Mouse (Mus musculus): ENCODE results near the gene Spink4.

Spink4 gene

DNA sequence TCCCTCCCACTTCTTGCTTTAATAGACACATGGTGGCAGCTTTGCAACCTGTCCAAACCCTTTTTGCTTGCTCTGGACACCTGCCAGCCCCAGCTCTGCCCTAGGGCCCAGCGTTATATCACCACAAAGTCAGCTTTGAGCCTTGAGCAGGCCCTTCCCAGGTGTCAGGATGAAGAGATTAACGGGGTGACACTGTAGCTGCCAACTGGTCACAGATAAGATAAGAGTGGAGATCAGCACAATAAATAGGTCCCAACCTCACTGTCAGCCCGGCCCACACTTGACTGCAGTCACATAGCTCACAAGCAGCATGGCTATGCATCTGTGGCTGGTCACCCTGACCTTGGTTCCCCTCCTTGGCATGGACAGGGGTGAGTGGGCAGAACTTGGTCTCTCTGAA, at the start of gene Spink4:
Gene Spink4 (plus strand): TSS at position 268 of the 400 bp plus-strand sequence.
- 50% methylated on average over 3 of the region's 3 CpGs for WGBS

DNA sequence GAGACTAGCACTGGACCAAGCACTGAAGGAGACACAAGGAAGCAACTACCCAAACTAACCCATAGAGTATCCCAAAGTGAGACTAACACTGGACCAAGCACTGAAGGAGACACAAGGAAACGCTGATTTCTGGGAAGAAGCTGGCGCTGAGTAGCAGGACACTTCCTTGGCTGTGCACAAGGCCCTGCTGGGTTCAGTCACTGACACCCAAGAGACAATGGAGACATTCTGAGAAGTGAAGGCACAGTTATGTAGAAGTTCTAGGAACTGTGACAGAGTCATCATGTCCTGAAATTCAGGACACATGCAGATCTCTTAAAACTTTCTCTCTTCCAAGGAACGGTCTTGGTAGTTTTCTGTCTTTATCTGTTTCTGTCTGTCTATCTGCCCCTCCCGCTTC, 49.6 kb upstream of the Spink4 start:
- 91% methylated on average over 4 of the region's 4 CpGs for WGBS

DNA sequence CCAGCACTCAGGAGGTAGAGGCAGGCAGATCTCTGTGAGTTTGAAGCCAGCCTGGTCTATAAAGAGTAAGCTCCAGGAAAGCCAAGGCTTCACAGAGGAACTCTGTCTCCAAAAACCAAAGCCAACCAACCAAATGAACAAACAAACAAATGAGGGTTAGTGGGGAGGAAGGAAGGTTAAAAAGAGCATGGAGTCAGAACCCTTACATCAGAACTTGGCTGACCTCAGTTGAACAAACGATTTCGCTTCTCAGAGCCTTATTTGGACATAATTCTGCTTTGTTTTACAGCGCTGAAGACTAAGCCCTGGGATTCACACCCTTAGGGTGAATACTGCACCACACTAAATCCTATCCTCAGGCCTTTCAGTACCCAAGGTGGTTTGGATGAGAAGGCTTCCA, 47.7 kb upstream of the Spink4 start:
- WGBS, result 82% methylated on average over 3 of the region's 3 CpGs

DNA sequence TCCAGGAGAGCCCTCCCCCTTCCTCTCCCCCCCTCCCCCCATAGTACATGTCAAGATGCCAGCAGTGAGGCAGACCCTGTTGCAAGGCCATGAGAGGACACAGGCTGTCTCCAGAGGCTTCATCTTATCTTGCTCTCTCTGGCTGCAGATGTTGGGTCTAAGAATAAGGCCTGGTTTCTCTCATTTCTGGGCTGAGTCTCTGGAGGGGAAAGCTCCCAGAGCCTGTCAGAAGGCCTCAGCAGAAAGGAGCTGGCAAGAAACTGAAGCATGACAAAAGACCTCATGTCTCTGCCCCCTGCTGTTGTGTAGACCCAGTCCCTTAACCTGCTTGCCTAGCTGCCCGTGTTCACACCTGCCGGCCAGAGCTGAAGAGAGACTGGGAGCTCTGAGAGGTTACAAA, 46.5 kb upstream of the Spink4 start:
- WGBS, result 98% methylated on average over 2 of the region's 2 CpGs

DNA sequence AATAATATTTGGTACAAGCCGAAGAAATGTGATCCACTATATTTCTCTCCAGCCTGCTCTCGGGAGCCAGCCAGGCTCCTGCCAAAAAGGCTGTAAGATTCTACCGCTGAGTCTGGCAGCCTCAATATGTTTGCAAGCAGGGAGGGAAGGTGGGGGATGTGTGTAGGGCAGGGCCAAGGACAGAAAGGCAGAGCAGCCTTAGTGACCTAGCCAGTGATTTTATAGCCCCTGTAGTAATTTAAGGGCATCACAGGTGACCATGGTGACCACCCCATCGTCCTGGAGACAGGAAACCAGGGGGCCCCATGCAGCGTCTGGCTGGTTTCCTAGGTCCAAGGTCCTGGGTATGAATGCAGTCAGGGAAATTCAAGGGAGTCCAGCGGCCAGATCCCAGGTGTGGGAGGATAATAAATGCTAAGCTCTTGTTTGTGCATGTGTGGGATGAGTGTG, 45.7 kb upstream of the Spink4 start:
- 35% methylated on average over 6 of the region's 6 CpGs for WGBS

DNA sequence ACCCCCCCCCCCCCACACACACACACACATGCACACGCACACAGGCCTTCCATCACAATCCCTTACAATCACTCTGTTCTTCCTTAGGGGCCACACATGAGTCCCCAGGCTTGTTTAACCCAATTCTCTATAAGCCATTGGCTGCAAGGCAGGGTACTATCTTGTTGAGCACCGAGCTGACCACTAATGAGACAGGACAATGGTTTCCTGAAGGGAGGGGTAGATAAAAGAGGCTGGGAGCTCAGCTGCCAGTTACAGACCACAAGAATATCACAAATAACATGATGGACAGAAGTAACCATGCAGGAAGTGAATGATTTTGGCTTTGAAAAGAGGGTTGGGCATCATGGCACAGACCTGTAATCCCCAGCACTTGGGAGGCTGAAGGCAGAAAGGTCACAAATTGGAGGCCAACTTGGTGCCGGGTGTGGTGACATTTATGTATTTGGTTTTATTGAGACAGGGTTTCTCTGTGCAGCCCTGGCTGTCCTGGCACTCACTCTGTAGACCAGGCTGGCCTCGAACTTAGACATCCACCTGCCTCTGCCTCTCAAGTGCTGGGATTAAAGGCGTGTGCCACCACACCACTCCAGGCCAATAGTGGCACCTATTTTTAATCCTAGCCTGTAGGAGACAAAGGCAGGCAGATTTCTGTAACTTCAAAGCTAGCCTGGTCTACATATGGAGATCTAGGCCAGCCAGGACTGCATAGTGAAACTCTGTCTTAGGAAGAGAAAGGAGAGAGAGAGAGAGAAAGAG, 44.9 kb upstream of the Spink4 start:
- 83% methylated on average over 5 of the region's 5 CpGs for WGBS

DNA sequence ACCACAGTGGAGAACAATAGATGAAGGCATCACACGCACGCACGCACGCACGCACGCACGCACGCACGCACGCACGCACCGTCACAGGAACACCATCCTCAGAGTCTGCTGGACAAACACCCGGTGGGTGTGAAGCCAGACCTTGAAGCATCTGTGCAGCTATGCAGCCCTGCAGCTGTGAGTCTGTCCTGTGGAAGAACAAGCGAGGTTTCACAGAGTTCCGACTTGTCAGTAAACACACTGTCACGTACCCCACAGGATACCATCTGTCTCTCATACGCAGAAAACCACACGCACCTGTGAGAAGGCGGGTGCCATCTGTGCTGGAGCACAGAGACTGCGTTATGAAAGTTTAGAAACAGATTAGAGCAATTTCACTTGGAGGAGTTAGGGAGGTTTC, 44.0 kb upstream of the Spink4 start:
- 65% methylated on average over 20 of the region's 20 CpGs for WGBS

DNA sequence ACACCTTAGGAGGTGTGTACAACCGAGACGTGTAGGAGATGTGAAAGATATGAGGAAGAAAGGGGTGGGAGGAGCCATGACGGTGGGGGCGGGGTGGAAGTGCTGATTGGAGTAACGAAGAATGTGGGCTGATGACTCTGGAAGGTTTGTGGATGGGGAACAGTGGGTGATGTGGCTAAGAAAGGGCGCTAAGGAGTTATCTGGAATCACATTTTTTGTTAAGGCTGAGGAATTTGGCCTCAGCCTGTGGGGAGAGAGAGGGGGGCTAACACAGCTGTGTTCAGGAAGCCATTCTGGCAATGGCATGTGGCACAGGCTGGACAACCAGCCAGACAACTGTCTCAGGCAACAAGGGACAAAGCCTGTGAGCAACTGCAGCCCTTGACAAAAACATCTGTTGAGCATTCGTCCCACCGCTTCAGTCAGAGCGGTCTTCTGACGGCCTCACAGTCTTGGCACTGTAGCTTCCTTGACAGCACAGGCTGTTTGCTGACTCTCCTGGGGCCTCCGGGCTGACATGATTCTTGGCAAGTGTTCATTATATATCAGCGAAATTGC, 43.0 kb upstream of the Spink4 start:
- WGBS, result 26% methylated on average over 12 of the region's 12 CpGs

DNA sequence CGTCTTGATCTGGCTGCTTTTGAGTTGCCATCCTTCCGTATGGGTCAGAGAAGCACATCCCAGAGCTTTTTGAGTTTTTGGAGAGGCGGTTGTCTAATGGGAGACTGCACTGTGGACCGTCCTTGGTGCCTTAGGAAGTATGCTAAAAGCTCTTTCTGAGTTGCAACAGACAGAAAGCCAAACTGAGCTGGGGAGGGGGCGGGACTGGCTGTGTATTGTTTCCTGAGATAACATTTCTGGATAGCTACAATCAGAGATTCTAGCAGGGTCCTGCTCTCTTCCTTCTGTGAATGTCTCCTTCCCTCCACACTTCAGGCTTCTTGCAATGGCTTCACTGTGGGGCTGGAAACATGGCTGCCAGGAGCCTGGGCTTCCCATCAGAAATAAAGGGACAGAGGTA, 42.3 kb upstream of the Spink4 start:
- WGBS, result 84% methylated on average over 5 of the region's 5 CpGs

DNA sequence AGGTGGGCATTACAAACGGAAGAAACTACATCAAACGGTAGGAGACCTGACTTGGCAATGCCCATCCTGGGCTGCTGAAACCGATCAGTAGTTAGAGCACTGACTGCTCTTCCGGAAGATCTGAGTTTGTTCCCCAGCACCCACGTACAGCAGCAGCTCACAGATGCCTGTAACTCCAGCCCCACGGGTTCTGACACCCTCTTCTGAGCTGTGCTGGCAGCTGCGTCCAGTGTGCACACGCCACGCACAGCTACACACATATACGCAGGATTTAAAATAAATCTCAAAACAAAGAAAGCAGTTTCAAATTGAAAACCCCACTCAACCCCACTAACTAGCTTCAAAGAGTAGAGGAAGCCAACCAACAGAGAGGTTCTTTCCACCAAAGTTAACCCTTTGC, 36.7 kb upstream of the Spink4 start:
- 56% methylated on average over 10 of the region's 10 CpGs for WGBS

DNA sequence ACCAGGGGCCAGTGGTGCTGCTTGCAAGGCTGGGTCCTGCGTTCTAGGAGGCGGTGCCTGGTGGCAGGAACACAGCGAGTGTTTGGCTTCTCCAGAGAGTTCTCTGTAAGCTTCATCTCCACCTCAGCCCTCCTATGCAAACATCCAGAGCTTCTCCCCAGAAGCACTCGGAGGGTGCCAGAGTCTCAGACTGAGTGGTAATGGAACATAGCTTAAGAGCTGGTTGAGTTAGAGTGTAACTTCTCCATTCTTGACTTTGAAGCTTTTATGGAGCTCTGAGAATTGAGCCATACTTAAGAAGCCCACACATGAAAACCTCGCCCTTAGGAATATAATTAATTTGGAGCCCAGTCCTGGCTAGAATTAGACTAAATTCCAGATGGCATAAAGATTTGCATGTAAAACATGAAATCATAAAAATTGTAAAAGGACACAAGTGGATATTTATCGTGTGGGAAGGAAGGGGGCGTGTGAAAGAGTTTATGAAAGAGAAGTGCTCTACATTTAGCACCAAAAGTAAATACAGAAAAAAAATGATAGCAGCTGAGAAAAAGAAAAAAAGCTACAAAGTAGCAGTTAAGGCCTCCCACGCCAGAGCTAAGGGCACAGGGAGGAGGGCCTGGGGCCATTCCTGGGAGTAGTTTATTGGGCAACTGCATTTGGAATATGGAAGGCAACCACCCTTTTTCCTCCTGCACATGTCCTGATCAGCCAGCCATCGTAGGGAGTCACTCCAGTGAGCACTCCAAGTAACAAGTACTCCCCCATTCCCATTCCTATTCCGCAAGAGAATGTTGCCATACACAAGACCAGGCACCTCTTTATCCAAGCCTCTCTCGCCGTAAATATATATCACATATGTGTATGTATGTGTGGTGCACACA, 35.3 kb upstream of the Spink4 start:
- 64% methylated on average over 12 of the region's 12 CpGs for WGBS

DNA sequence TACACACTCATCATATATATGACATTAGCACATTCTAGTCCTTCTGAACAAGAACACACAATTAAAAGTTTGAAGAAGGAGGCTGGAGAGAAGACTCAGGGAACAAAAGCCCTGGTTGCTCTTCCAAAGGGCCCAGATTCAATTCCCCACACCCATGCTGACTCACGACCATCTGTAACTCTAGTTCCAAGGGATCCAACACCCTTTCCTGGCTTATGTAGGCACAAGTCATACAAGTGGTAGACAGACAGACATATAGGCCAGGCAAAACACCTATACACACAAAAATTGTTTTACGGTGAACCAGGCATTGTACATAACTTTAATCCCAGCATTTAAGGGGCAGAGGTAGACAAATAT, 34.7 kb upstream of the Spink4 start:
- WGBS, result 52% methylated on average over 2 of the region's 2 CpGs

DNA sequence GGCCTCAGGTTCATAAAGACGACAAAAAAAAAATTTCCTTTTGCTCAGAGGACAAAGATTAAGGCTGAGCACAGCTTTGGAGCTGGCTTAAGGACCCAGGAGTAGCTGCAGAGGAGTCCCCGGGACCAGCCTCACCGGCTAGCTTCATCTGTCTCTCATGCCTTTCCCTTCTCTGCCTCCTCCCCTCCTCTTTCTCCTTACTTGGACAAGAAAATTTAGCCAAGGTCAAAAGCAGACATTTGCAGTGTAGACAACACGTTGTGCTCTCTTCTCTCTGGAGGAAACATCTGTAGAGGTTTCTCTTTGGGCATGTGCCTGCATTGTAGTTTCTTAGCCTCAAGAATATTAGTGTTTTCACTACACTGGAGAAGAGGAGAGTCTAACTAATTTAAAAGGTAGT, 34.0 kb upstream of the Spink4 start:
- 66% methylated on average over 4 of the region's 4 CpGs for WGBS

DNA sequence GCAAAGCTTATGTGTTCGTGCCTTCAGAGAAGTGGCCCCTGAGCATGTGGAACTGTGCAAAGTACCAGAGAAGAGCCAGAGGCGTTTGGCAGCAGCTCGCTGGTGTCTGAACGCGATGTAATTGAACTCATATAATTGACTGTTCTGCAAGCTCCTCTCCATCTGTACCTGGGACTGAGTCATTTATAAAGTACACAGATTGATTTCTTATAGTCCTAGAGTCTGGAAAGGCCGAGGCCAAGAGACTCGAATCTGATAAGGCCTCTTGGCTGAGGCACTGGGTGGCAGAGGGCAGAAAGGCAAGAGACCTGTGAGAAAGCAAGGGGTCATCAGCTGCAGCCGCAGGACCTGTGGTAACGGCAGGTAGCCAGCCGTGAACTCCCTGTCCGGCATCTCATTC, 31.0 kb upstream of the Spink4 start:
- 89% methylated on average over 11 of the region's 11 CpGs for WGBS

DNA sequence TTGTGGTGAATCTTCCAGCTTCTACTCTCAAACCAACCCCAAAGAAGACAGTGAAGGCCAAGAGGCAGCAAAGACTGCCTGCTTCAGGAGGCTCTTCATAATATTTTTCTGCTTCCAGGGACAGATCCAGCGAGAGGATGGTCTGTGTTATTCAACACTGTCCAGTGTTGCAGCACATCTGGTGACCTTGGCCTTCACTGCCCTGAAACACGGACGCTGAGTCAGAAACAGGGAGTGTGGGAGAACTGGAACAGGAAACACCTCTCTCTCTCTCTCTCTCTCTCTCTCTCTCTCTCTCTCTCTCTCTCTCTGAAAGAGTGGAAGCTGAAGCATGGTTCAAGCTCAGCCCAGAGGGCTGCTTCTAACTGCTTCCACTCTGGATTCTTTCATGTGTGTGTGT, 30.6 kb upstream of the Spink4 start:
- WGBS, result 66% methylated on average over 3 of the region's 3 CpGs

DNA sequence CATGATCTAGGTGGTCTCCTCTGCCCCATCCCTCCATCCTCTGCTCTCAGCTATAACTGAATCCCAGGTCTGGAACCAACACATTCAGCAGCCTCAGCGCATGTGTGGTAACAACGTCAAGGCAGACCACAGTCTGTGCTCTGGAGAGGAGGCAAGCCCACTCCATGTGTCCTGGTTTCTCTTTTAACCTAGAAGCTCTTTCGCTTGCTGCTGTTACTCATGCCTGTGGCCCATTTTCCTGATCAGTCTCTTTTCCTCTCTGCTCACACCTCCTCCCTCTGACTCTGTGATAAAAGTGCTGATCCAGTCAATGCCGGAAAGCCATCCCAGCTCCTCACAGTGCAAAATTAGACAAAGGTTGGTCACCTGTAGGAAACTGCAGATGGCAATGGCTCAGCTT, 29.9 kb upstream of the Spink4 start:
- WGBS, result 64% methylated on average over 4 of the region's 4 CpGs

DNA sequence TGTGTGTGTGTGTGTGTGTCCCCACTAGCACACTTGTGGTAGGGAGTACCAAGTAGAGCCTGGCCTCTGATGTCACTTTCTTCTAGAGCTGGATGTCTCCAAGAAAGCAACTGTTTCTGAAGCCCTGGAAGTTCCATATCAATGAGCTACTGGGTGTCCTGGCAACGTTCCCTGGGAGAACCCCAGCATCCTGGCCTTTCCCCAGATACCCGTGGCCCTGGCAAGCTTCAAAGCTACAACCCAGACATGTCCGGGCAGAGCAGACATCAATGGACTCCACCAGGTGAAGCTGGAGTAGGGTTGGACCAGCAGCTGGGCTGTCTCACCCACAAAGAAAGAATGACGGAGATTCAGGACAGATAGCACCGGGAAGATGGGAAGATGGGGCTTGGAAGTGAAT, 28.6 kb upstream of the Spink4 start:
- WGBS, result 72% methylated on average over 5 of the region's 5 CpGs

DNA sequence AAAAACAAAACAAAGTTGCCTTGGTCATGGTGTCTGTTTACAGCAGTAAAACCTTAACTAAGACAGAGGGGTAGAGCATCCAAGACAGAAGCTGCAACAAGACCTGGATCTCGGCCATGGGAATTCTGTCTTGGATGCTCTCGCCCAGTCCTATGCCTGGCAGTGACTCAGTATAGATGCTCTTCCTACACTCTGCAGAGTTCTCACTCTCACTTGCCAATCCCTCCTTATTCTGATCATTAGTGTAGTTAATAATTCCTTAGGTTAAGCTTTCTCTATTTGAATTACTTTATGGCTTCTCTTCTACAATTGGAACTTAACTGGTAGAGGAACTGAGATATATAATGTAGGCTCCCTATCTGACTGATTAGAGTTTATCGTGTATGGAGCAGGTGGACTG, 24.7 kb upstream of the Spink4 start:
- WGBS, result 74% methylated on average over 3 of the region's 3 CpGs

DNA sequence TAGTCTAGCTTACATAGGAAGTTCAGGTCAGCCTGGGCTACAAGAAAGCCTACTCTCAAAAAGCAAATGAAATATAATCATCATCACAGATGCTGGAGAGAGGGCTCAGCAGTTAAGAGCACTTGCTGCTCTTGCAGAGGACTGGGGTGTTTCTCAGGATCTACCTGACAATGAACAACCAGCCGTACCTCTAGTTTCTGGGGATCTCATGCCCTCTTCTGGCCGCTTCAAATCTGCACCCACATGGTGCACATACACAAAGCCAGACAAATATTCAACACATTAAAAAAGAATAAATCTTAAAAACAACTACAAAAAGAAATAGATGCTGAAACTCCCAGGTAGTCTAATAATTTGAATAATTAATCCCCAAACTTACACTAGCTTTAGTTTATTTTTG, 24.2 kb upstream of the Spink4 start:
- 97% methylated on average over 2 of the region's 2 CpGs for WGBS

DNA sequence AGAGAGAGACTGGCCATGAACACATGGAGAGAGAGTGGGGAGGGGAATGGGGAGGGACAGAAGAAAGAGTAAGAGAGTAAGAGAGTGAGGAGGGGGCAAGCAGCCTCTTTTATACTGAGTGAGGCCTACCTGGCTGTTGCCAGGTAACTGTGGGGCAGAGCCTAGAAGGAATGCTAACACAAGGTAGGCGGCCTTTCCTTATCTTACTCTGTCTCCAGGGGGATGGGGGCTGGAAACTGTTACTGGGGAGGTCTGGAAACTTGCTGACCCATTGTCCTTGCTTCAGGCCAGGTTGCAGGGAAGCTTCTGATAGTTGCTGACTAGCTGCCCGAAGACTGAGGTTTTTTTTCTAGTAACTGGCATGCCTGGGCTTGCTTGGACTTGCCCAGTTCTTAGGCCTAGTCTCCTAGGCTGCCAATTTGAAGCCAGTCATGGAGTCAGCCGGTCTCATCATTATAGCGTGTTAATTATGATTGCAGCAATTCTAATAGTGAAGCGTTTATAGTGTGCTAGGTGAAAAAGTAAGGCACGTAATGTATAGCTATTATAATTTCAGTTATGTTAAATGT, 21.3 kb upstream of the Spink4 start:
- WGBS, result 92% methylated on average over 6 of the region's 6 CpGs

DNA sequence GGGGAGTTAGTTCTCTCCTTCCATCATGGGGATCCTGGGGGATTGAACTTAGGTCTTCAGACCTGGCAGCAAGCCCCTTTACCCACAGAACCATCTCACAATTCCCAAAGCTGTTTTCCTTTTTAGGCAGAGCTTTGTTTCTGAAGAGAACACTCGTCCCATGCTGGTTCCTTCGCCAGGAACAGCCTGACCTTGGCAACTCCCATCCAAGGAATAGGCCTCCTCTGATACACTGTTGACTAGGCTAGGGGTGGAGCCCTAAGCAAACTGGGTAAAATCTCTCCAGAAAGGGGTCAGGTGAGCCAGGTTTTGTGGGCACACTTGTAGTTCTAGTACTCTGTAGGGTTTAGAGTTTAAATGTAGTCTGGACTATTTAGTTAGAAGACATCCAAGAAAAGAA, 20.6 kb upstream of the Spink4 start:
- WGBS, result 76% methylated on average over 2 of the region's 2 CpGs

DNA sequence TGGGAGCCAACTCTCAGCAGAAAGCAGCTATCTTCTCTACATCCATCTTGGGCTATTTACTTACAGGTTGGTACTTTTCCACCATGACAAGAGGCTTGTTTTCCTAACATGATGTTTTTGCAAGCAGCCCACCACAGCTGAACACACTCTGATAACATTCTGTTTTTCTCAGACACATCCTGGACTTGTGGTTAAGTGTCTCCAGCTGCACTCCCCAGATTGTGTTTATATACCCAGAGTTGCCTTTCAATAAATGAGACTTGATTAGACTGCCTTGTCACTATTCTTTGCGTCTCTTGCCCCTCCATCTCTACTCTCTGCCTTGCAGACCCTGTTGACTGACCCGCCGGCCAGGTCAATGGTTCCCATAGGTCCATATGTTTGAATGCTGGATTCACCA, 19.8 kb upstream of the Spink4 start:
- WGBS, result 96% methylated on average over 3 of the region's 3 CpGs

DNA sequence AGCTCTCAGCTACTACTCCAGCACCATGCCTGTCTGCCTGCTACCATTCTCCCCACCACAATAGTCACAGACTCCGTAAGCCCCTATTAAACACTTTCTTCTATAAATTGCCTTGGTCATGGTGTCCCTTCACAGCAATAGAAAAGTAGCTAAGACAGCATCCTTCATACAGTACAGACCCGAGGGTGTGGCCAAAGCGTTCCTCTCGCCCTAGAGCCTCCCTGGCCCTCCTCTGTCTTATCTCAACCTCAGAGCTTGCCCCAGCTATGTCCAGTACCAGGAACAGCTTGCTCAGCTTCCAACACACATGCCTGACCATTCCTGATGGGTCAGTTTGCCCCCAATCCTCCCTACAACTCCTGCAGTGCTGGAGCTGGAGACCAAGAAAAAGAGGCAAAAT, 19.2 kb upstream of the Spink4 start:
- WGBS, result 90% methylated on average over 4 of the region's 4 CpGs
